Mouse (Mus musculus) urinary bladder, postnatal 25 days (tissue): ENCODE results near the gene Epb41.

ENCODE experiments used
- DNase-seq: peaks from one replicate; pipeline ENCODE4 v3.0.0; 2022; ENCODE audit warnings: low spot score

Epb41 gene

DNA sequence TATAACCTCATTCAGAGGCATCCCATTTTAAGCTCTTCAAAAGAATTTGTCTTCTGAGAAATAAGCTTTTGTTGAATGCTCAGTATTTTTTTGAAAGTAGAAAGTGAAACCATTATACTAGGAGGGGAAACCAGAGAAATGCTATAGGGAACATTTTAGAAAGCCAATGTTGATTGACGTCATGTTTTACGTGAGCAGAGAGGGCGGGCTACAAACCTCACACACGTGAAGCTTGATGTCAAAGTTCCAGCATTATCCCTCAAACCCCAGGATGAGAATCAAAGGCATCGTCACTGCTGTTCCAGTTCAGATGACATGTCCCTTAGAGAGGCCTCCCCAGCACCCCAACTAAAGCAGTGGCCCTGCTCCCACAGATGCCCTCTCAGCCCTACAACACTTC lies 66.9 kb downstream of the Epb41 start:
- DNase-seq: no peak

DNA sequence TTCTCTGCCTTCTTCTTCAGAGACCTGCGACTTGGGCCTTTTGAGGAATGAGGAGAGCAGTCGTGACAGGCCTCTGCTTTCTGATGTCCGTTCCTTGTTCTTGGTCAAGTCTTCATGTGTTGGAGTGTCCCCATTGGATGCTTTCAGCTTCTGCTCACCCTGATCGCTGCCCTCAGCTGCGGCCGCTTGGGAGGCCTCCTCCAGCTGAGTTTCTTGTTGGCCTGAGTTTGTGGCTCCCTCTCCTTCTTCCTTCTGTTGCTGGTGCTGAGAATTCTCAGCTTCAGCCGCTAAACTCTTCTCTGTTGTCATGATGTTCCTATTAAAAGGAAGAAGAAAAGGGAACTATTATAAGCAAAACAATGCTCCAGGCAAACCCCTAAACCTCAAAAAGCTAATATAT lies 68.0 kb downstream of the Epb41 start:
- DNase-seq: no peak

DNA sequence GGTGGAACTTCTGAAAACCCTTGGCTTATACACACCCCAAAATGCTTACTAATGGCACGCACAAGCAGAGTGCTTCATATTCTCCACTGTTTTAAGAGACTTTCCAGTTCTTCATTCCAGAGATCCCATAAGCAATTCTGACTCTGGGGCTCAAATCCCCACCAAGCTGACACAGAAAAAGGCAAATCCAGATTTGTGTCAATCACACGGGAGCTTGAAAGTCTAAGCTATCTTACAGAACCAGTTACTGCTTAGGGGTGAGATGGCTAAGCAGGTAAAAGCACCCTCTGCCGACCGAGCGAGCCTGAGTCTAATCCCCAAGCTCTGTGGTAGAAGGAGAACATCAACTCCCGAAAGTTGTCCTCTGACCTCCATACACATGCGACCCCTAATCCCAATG lies 76.5 kb downstream of the Epb41 start:
- DNase-seq: no peak

DNA sequence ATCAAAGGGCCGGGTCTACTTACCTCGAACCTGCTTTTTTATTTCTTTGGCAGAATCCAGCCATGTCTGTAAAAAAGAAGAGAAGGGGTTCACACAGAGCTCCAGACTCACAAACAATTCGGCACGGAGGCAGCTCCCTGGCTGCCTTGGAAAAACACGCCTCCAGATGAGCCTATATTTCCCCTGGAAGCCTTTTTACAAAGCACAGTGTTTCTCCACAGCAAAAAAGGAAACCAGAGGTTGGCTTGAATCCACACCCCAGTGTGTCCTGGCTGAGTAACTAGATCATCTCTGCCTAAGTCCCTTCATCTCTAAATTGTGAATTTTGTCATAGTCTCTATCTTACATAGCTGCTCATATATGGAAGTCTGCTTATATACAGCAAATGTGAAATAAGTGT lies 77.6 kb downstream of the Epb41 start:
- no peak for DNase-seq

DNA sequence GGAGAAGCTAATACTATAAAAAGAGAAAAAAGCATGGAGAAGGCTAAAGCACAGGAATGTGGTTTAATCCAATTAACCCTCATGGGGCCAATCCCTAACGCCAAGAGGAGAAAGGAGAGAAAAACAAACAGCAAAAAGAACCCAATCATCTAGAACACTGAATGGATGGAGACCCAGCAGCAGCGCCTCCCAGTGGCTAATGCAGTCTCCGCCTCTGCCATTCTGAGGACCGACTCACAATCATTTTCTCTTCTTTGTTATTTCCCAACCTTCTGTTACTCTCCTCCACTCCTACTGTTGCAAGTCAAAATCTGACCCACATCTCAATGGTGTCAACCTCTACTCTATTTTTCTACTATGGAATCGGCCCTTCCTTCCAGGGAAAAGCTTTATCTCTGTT lies 78.1 kb downstream of the Epb41 start:
- DNase-seq: no peak

DNA sequence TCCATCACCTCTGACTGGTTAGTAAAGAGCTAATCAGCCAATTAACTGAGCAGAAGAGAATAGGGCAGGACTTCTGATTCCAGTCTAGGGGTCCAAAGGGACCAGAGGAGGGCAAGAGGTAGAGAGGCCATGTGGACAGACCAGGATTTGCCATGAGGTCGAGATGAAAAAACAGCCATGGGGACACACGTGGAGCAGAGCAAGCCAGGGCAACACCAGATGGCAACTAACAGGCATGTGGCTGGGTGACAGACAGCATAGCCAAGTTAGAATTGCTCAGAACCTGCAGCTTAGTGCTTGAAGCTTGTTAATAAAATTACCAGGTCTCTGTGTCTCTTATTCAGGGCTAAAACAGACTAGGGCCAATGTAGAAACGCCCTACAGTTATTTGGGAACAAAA lies 81.3 kb downstream of the Epb41 start:
- no peak for DNase-seq

DNA sequence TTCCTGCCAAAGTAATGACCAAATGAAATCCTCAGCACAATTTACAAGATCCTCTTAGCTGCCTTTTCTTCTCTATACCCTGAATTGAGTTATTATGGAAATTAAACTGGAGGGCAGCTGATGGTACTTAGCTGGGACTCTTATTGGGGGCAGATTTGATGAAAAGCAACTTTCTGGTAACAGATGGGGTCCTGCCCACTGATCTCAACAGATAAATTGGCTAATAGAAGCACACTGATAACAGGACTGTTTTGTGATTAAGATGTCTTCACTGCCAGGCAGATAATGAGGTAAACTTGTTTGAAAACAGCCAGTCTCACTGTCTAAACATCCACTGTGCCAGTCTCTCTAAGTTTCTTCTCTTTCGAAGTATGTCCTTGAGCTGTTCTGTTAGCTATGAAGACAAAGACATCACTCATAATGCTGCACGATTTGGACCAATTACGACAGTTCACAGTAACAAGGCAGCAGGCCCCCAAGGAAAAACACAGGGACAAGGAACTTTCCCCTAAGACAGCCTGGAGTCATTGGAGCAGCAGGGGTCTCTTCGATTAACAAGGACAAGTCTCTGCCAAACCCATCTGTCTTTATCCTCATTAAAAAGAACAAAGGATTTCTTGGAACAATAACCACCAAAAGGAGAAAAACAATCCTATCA lies 92.1 kb downstream of the Epb41 start:
- no peak for DNase-seq

DNA sequence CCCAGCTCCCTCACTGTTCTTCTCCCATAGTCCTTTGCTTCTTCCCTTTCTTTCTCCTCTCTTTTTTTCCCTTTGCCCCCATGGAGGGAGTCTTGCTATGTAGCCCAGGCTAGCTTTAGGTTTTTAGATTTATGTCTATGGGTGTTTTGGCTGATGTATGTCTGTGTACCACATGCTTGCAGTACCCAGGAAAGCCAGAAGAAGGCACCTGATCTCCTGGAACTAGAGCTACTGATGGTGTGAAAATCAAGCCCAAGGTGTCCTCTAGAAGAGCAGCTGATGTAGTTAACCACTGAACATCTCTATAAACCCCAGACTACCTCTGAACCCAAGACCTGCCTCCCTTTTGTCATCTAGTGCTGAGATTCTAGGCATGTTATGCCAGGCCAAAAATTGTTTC lies 93.4 kb downstream of the Epb41 start:
- no peak for DNase-seq

DNA sequence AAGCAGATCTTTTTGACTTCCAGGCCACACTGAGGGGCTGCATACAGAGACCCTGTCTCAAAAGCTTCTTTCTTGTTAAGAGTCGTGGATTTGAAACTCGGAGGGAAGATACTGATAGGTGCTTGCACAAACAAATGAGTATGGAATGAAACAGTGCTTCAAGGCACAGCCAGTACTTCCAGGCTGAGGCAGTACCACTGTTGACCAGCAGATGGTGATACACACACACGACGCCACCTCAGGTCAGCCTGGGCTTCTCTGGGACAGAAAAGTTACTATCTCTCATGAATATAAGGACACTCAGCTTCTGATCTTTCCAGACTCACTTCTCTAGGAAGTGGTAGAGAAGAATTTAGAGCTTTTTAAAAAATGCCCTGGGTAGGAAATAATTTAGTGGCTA lies 97.9 kb downstream of the Epb41 start:
- DNase-seq: peak; percentile 68

DNA sequence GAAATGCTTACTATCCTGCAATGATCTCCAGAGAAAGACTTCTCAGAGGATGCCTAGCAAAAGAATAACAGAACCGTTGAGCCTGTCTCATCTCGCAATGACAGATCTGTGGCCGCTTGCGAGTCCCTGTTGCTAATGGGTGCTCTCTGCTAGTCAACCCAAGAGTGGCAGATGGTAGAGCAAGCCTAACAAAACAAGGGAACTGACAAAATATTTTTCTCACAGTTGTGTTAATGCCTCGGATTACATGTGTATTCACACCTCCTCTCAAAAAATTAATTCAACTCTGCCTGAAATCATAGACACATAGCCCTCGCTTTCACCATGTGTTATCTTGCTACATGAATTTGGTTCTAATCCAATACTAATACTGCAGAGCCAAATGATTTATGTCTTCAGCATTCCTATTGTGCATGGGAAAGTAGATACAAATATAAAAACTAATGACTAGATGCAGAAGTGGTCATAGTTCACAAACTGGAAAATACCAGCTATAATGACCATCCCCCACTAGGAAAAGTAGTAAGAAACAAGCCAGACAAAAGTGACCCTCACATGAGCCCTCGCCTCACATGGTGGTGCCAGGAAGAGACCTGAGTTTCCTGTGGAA lies 104.8 kb downstream of the Epb41 start:
- DNase-seq: no peak

DNA sequence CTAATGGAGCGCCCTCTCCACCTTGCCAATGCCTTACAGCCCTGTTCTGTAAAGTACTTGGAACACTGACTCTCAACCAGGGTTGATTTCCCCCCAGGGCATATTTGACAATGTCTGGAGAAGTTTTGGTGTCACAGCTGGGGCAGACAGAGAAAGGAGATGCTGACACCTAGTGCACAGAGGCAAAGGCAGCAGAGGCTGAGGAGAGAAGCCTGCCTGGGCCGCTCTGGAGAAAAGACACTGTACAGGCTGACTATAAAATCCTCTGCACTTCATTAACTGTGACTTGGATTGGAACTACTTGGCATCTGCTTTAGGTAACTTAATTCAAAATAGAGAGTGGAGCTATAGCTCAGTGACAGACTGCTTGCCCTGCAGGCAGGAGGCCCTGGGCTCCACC lies 106.2 kb downstream of the Epb41 start:
- DNase-seq: no peak

DNA sequence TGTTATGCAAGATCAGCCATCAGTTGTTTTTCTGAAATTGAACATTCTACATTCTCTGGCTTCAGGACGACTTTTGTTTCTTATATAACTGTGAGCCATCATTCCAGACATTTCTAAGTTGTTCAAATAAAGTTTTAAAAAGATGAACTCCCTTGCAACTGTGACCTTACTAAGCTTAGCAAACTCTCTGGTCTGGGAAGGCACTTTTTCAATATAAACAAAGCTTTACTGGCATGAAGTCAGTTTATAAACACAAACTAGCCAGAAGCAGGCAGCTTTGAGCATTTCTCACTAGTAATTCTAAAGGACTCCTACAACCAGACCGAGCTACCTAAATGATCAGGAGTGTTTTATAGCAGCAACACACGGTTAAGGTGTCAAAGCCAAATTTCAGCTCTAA lies 118.0 kb downstream of the Epb41 start:
- no peak for DNase-seq

DNA sequence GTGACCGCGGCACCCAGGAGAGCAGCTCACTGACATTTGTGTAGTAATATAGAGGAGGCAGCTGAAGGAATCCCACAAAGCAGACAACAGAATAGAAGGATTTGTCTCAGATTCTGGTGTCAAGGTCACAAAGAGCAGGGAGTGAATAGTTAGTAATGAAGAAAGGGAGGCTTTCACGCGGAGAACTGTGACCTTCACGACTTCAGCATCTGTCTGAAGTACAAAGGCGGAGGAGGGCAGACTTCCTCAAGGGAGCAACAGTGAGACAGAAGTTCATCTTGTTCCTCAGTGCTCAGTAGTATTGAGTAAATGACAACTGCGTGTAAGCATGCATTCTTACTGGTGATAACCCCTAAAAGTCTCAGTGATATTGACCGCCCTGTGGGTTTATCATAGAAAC lies 124.5 kb downstream of the Epb41 start:
- DNase-seq: no peak

DNA sequence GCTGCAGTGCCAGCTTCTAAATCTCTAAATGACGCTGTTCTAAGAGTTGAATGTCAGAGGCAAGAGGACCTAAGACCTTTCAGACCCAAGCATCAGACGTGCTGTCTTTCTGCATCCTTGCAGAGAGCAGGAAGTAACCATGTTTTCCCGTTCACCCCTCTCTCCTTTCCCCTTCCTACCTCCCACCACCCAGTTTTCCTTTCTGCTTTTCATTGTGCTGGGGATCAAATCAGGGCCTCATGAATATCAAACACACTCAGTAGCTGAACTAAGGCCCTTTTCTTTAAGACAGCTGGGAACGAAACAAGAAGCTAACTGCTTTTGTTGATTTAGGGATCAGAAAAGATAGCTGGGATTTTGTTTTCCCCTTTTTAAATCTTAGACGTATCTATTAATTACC lies 125.2 kb downstream of the Epb41 start:
- DNase-seq: no peak

DNA sequence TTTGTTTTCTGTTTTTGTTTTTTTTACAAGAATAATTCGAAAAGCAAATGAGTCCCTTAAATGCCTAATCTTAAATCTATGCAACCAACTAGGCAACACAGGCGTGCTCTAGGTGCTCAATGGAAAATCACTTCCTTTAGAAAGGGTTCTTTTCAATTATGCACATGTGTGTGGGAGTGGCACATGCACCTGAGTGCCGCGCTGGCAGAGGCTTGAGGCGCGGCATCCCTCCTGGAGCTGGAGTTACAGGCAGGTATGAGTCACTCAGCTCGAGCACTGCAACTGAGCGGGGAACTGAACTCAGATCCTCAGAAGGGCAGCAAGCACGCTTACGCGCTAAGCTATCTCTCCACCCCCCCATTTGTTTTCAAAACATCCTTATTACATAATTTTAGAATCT lies 127.3 kb downstream of the Epb41 start:
- no peak for DNase-seq

DNA sequence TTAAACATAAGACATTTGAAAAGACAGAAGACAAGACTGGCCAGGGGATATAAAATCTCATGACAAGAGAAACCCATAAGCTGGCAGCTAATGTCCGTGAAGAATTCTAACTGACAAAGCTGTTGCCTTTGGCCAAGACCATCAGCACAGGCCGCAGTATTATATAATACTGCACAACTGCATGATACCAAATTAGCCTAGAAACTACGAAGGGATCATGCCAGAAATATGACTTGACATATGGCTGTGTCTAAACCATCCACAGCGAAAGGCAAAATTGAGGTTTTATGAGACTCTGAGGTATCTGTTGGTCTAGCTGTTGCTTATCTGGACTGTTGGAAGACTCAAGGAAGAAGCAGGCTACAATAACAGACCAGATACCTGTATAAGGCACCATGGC lies 134.3 kb downstream of the Epb41 start:
- DNase-seq: no peak

DNA sequence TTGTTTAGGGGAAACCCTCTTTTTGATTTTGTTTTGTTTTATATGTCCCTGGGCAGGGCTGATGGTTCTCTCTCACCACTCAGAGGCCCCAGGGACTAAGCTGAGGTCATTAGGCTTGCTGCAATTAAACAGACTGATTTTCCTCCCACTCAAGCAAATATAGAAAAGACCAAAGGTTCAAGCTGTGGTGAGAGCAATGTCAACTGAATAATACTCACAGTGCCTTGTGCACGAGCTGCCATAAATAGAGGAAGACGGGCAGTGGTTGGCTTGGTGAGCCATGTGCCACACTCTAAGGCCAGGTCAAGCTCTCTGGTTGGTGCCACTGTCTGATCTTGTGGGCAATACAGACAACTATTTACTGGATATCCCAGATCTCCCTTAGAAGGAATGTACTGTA lies 135.7 kb downstream of the Epb41 start:
- DNase-seq: no peak

DNA sequence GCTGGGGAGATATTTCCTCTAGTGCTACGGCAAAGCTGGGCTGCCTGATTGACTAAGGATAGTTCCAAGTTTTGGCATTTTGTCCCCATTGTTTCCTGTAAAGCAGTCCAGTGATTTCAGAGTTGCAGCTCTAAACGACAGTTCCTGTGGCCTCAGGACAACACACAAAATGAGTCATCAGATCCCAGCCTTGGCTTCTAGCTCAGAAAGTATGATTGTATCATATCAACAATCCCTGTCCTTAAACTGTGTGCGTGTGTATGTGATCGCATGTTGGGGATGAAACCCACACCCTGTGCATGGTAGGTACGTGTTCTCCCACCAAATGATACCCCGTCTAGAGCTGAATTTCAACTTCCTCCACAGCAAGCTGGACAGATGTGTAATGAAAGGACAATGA lies 146.0 kb downstream of the Epb41 start:
- no peak for DNase-seq

DNA sequence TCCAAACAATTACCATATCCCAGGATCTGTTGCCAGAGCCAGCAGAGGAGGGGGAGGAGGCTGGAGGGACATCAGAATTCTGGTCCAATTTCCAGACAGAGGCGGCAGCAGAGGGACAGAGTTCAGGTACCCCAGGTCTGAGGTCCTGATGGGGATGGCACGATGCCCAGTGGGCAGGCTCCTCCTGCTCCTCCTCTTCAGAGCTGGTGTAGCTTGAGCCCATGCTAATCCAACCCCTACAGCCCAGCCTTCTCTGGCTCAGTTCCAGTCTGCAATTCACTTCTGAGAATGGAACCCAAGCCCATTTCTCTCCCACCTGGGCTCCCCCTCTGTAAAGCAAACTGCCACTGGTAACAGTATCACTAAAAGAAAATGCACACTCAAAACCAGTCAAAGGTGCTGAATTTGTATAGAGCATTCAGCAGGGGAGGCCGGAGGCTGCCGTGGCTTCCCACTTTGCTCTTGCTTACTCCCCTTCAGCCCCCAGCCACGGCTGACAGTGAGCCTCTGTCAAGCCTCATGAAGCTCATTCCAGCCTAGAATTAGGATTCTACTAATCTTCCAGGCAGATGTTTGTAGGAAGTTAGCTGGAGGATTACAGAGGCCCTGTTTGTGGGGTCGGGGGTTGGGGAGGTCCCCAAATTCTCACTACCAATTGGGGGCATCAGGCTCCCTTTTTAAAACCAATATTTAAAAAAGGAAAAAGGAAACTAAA lies 150.9 kb downstream of the Epb41 start:
- DNase-seq: no peak

DNA sequence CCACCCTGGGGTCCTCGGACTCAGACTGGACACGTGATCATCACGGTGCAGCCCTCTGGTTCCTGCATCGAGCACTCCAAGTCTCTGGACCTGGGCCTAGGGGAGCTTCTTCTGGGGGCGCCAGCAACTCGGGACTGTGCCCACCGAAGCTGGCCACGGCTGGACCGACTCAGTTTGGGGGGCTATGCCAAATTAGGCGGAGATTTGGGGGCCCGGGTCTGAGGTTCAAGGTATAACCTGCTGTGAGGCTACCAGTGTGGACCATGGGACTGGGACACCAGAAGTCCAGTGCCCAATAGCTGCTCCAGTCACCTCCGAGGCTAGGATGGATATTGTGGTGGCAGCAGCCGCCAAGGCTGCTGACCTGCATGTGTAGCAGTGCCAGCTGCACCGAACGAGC lies 152.7 kb downstream of the Epb41 start:
- no peak for DNase-seq

DNA sequence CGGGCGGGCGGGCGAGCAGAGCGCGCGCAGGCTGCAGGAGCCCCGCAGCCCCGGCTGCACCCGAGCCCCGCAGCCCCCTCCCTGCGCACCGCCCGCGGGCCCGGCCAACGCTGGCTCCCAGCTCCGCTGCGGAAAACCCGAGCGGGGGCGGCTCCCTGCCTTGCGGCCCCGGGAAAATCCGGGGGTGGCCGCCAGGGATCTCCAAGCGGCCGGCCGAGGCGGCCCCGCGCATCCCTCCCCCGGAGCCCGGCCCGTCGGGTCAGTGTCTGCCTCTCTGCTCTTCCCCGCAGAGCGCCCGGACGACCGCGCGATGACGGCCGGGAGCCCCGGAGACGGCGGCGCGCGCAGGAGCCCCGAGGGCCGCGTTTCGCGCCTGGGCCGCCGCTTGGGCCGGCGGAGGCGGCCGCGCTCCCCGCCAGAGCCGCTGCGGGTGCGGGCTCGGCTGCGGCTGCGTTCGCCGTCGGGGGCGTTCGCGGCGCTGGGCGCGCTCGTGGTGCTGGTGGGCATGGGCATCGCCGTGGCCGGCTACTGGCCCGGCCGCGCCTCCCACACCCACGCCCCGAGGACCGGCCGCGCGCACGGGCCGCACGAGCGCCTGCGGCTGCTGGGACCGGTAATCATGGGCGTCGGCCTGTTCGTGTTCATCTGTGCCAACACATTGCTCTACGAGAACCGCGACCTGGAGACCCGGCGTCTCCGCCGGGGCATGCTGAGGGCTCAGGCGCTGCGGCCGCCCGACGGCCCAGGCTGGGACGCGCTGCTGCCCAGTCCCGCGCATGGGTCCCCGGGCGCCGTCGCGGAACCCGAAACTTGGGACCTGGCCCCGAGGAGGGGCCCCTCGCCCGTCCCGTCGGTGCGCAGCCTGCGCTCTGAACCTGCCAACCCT lies 153.4 kb downstream of the Epb41 start, which contains the start of gene Tmem200b:
Tmem200b (plus strand) TSS at position 311 of the 886 bp plus-strand sequence.
- no peak for DNase-seq

DNA sequence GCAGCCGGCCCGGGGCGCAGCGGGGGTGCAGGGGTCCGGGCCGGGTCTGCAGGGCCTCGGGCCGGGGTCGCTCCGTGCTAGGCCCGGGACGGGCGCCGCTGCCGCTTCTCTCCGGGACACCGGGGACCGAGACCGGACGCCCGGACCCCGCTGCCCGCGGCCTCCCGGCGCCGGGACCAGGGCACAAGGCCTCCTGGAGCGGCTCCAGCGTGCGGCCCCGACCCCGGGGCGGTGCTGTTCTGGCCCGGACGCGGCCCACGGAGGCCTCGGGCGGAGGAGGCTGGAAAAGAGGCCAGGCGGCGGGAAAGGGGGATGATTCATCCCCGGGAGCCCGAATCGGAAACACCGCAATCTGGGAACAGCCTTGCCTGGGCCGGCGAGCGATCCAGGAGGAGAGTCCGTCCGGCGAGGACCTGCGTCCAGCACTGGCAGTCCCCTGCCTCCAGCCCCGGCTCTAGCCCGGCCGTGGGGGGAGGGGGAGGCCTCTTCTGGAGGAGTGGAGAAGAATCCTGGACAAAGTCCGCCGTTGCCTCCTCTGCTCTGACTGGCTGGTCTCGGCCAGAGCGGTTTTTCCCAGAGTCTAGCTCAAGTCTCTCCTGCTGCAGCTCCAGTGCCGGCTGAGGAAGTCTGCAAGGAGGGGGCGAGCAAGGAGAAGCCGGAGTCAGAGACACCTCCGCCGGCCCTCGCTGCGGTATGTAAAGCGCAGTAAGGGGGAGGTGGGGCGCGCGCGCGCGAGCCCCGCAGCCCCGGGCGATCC lies 154.3 kb downstream of the Epb41 start:
- peak; percentile 58 for DNase-seq
